Mouse (Mus musculus) liver, embryonic 12.5 days (tissue): ENCODE measurements around the gene Arl3. TPM values are rescaled to one million over a fixed set of nuclear protein-coding genes. Genes with fewer than 3 reads are reported as not detected.
A peak's percentile ranks its signal among the peaks of the same experiment; 100 is the strongest.

ENCODE experiments used
- ATAC-seq: fragments of 200-750 bp; cut with Nextera tagmentation; 2 replicates; pipeline ENCODE4 v1.8.0; 2017; ENCODE audit warnings: moderate number of reproducible peaks, mild to moderate bottlenecking, moderate library complexity
- H3K27ac ChIP-seq: fragments of 300-500 bp; sonication (generic); 2 replicates; pipeline ENCODE4 v1.5.1; 2016; ENCODE audit warnings: mild to moderate bottlenecking
- H3K27me3 ChIP-seq: fragments of 300-500 bp; sonication (generic); replicated peaks from 2 replicates; pipeline ENCODE4 v1.6.1; 2016; ENCODE audit warnings: mild to moderate bottlenecking, moderate library complexity
- H3K36me3 ChIP-seq: fragments of 300-500 bp; sonication (generic); 2 replicates; pipeline ENCODE4 v1.6.1; 2016; ENCODE audit warnings: mild to moderate bottlenecking, moderate library complexity
- H3K4me1 ChIP-seq: fragments of 300-500 bp; sonication (generic); 2 replicates; pipeline ENCODE4 v1.6.1; 2016
- H3K4me2 ChIP-seq: fragments of 300-500 bp; sonication (generic); 2 replicates; pipeline ENCODE4 v1.6.1; 2016; ENCODE audit warnings: mild to moderate bottlenecking, moderate library complexity
- H3K4me3 ChIP-seq: fragments of 300-500 bp; sonication (generic); 2 replicates; pipeline ENCODE4 v1.5.1; 2016; ENCODE audit warnings: mild to moderate bottlenecking, moderate library complexity
- H3K9ac ChIP-seq: fragments of 300-500 bp; sonication (generic); 2 replicates; pipeline ENCODE4 v1.6.1; 2016; ENCODE audit warnings: mild to moderate bottlenecking, moderate library complexity
- H3K9me3 ChIP-seq: fragments of 300-500 bp; sonication (generic); replicated peaks from 2 replicates; pipeline ENCODE4 v1.6.1; 2016; ENCODE audit warnings: mild to moderate bottlenecking, moderate library complexity
- WGBS: fragments of 180-500 bp; shearing (Covaris S2); methylation state at CpG from one replicate; pipeline ENCODE4 v1.1.7; 2016; ENCODE audit not compliant: insufficient replicate concordance; 5-methylcytosine and 5-hydroxymethylcytosine counted together
- polyA plus RNA-seq: library from polyadenylated mRNA; unstranded; fragments of >200 nt; fragmentation: Nextera tagmentation; extraction: Ambion mirVana; gene quantifications from 2 replicates; pipeline ENCODE4 v1.2.1, GENCODE M21; 2016

The Arl3 gene
- polyA plus RNA-seq, 1 experiment from 2014 or later, result 37.2 TPM

DNA sequence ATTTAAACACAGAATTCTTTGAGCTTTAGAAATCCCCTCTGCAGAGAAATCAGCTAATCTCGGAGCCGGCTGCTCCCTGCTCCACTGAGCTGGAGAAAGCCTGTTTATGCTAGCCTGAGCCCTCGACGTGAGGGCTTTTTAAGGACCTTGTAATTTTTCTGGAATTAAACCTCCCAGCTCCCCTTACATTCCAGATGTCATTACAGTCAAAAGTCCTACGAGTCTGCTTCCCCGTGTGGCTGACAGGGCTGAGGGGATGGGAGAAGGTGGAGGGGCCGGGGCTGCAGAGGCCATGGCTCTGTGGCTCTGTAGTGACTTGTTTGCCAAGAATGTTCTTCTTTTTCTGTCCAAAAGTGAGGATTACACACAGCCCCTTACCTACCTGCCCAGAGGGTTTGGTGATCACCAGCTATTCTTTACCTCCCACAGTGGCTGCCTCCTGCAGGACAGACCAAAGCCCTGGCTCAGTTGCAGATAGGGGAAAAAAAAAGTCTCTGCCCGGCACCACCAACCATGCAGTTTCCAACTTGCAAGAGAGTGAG lies 42.5 kb downstream of the Arl3 start:
- no peak overlapping the region for H3K4me3 ChIP-seq
- peaks cover 68% of the 10 kb centered on the region for H3K4me1 ChIP-seq
- H3K9ac ChIP-seq, result no peak overlapping the region
- H3K9me3 ChIP-seq, result no peaks in the 10 kb centered on the region
- no peaks in the 10 kb centered on the region for H3K36me3 ChIP-seq
- no peak overlapping the region for H3K27ac ChIP-seq
- peaks cover 24% of the 10 kb centered on the region for H3K27me3 ChIP-seq
- H3K4me2 ChIP-seq, result no peak overlapping the region
- 47% methylated on average over 8 of the region's 8 CpGs for WGBS
- no peak for ATAC-seq

DNA sequence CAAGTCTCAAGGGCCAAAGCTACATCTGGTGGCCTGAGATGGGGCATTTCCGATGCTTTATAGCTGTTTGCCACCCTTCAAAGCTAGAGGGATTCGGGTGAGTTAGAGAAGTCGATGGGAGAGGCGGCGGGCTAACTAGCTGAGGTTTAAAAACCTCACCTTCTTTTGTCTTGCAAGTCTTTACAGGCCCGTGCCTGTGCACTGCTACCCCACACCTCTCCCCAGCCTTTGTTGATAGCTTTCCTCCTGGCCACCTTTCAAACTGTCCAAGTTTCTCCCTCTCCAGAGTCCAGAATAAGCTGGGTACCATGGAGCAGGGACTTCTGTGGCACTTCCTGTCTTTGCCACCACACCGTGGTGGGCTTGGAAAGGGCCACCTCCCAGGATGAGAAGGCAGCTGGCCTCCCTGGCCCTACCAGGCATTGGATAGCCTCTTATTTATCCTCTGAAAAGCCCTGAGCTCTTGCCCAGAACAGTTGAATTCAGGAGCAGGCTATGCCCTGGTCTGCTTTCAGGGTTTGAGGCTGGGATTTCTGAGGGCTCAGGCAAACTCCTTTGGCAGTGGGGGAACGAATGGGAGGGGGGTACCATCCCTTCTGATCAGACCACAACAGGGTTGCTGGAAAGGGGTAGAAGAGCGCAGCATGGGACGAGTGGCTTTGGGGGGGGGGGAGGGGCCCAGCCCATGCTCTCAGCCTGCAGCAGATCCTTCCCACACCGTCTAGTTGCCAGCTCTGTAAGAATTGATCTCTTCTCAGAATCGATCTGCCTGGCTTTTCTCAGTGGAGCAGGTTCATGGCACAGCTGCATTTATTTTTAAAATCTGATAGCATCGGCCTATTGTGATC lies 43.2 kb downstream of the Arl3 start:
- H3K9me3 ChIP-seq, result no peaks in the 10 kb centered on the region
- H3K36me3 ChIP-seq, result no peaks in the 10 kb centered on the region
- H3K4me3 ChIP-seq, result no peak overlapping the region
- peaks cover 26% of the 10 kb centered on the region for H3K27me3 ChIP-seq
- 33% methylated on average over 13 of the region's 13 CpGs for WGBS
- 0 out of 2 replicates have a peak overlapping the region, but pooled peaks have one; percentile 12 for H3K9ac ChIP-seq
- no peak for ATAC-seq
- H3K4me1 ChIP-seq, result peaks cover 71% of the 10 kb centered on the region
- peak overlapping the region; percentile 74; the same call in 1 of the 2 replicates for H3K4me2 ChIP-seq
- H3K27ac ChIP-seq, result 0 out of 2 replicates have a peak overlapping the region, but pooled peaks have one; percentile 46

DNA sequence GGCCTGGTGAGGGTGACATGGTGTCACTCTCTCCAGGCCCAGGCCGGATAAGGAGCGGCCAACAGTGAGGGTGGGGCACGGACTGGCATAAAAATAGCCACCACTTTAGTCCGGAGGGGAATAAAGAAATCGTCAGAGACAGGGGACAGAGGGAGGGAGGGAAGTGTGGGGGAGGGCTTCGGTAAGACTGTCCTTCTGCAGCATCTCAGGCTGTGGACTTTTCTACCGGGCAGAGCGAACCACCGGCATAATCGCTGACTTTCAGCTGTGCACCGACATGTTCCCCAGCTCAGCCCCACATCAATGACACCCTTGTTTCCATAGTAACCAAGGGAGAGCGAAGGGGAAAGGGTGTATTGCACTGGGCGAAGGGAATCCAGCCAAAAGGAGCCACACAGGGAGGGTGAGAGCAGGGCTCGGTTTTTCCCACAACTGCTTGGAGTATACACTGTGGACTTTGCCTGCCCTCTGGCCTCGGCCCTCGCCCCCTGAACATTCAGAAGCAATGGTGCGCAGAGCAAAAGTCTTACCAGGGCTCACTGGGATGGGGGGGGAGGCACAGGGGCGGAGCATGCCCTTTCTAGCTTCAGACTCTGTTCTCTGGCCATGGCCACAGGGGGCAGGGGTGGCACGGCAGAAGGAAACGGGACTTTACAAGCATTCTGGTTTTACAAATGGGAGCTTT lies 44.3 kb downstream of the Arl3 start:
- 3% methylated on average over 20 of the region's 20 CpGs for WGBS
- peak overlapping the region; percentile 74 for H3K4me2 ChIP-seq
- no peaks in the 10 kb centered on the region for H3K9me3 ChIP-seq
- H3K36me3 ChIP-seq, result no peaks in the 10 kb centered on the region
- H3K4me1 ChIP-seq, result peaks cover 78% of the 10 kb centered on the region
- peak overlapping the region; percentile 43 for H3K4me3 ChIP-seq
- ATAC-seq, result peak; percentile 63
- H3K27me3 ChIP-seq, result peaks cover 37% of the 10 kb centered on the region
- 0 out of 2 replicates have a peak overlapping the region, but pooled peaks have one; percentile 46 for H3K27ac ChIP-seq
- peak overlapping the region; percentile 55 for H3K9ac ChIP-seq

DNA sequence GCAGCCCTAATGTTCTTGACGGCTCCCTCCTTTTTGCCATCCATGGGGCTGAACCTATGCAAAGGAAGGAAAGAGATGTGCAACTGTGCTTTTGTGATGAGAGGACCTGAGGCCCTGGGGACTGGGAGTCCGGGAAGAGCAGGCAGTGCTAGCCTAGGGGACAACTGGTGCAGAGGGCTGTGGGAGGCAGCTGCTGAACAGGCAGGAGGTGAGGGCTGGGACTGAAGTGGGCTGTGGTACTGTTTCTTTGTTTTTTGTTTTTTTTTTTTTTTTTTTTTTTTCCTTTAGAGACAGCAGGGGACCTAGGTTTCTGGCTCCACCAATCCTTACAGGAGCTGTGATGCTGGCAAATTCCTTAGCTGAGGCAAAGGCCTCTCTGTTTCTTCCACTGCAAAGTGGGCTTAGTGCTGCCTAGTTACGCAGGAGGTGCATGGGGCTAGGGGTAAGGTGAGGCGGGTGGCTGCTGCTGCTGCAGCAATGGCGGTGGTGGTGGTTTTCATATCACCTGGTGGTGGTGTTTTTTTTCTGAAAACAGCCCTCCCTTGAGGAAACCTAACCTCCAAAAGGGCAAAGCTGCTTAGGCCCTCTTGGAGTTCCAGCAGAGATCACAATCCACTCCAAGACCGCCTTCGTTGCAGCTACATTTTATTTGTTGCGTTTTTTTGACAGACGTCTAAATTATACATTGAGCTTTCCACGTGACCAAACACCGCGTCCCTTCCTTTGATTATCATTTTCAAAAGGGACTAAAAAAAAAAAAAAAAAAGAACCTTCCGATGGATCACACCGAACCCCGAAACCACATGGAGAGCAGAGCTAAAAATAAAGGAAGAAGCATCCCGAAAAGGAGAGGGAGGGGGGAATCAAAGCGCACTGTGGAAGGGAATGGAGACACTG lies 45.1 kb downstream of the Arl3 start:
- Histone ChIP-seq H3K9ac (no peak overlapping the region; the same call in 1 of the 2 replicates), H3K4me2 (peak overlapping the region; percentile 74), H3K36me3 (no peaks in the 10 kb centered on the region), H3K27ac (no peak overlapping the region), H3K4me1 (peaks cover 80% of the 10 kb centered on the region), H3K4me3 (peak overlapping the region; percentile 43), H3K27me3 (peaks cover 45% of the 10 kb centered on the region), H3K9me3 (no peaks in the 10 kb centered on the region)
- 31% methylated on average over 17 of the region's 17 CpGs for WGBS
- no peak for ATAC-seq

DNA sequence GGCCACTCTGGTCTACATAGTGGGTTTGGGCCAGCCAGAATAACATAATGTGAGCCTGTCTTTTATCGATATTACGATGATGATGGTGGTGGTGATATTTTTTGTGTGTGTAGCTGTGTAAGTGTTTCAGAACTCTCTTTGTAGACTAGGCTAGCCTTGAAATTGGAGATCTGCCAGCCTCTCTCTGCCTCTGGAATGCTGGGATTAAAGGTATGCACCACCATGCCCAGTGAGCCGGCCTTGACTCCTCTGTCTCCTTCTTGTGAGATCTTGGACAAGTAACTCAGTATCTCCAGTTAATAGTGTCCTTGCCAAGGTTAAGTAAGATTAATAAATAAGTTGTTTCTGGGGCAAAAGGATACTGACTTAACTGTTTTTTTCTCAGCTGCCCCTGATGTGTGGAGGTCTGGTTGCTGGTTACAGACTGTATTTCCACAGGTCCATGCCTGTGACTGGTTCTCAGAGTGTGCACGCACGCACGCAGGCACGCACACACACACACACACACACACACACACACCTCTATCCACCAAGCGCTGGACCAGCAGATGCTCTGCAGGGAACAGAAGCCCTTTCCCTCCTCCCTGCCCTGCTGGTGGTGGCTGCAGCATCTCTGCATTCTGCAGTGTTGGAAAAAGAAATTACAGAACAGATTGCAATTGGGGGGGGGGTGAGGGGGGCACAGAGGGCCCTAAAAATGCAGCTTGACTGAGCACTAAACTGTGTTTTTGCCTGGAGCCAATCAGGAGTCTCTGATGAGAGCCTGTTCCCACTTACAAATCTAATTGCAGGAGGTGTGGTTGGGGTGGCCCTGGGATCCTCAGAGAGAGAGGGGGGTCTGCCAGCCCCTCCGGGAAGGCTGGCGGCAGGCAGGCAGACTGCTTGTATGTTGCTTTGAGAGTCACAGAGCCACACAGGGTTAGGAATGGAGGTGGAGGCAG lies 47.0 kb downstream of the Arl3 start:
- no peak for ATAC-seq
- H3K27ac ChIP-seq, result no peak overlapping the region
- H3K9ac ChIP-seq, result no peak overlapping the region
- WGBS, result 71% methylated on average over 10 of the region's 10 CpGs
- no peaks in the 10 kb centered on the region for H3K36me3 ChIP-seq
- peaks cover 46% of the 10 kb centered on the region for H3K27me3 ChIP-seq
- H3K4me3 ChIP-seq, result no peak overlapping the region
- no peak overlapping the region for H3K4me2 ChIP-seq
- H3K9me3 ChIP-seq, result no peaks in the 10 kb centered on the region
- peaks cover 79% of the 10 kb centered on the region for H3K4me1 ChIP-seq

DNA sequence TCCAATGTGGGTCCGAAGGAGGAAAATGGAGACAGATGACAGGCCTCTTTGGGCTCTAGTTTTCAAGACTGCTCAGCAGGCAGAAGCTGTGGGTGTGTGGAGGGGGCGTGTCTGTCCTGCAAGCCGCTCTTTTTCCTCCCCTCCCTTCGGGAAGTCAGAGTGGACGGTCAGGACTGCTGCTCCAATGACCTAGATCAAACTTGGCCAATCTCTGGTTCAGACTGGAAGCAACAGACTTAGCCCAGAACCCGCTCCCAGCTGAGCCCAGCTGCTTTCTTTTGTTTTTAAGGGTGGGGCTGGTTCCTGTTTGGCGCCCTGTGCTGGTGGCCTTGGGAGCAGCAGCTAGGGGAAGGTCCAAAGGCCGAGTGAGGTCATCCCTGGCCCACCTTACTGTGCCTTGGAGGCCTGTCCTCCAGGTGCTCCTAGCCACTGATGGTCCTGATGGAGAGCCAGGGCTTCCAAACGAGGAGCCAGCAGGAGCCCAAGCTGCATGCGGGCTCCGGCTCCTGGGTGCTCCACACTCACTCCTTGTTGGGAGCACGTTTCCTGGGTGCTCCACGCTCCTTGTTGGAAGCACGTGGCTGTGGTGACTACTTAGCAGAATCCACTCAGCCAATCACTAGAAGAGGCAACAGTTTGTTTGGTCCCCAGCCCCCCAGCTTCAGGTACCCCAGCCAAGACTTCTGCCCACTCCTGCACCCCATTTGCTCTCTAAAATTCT lies 48.2 kb downstream of the Arl3 start:
- peaks cover 70% of the 10 kb centered on the region for H3K4me1 ChIP-seq
- no peaks in the 10 kb centered on the region for H3K9me3 ChIP-seq
- H3K36me3 ChIP-seq, result no peaks in the 10 kb centered on the region
- peak overlapping the region; percentile 45 for H3K4me2 ChIP-seq
- WGBS, result 28% methylated on average over 14 of the region's 14 CpGs
- 0 out of 2 replicates have a peak overlapping the region, but pooled peaks have one; percentile 4 for H3K9ac ChIP-seq
- no peak overlapping the region; the same call in 1 of the 2 replicates for H3K4me3 ChIP-seq
- peak overlapping the region; percentile 47; the same call in 1 of the 2 replicates for H3K27ac ChIP-seq
- H3K27me3 ChIP-seq, result peaks cover 45% of the 10 kb centered on the region
- no peak for ATAC-seq

DNA sequence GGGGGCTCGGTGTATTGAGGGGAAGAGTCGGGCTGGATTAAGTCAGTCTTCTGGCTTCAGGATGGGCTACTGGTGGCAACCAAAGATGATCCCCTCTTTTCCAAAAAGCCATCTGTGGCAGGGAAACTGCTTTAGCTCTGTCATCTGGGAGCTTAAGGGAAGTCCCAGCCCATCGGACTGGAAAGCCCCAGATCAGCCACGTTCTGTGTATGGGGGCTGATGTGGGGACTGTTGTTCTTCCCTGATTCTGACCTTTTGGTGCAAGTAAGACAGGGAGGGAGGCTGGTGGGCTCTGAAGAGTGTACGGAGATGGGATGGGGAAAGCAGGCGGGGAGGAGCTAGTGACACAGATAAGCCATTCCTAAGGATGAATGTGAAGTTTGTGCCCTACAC lies 48.9 kb downstream of the Arl3 start:
- Histone ChIP-seq H3K36me3 (no peaks in the 10 kb centered on the region), H3K9ac (0 out of 2 replicates have a peak overlapping the region, but pooled peaks have one; percentile 4), H3K27ac (0 out of 2 replicates have a peak overlapping the region, but pooled peaks have one; percentile 47), H3K27me3 (peaks cover 39% of the 10 kb centered on the region), H3K4me2 (peak overlapping the region; percentile 45), H3K4me3 (no peak overlapping the region), H3K9me3 (no peaks in the 10 kb centered on the region), H3K4me1 (peaks cover 70% of the 10 kb centered on the region)
- WGBS, result 20% methylated on average over 6 of the region's 6 CpGs
- no peak for ATAC-seq

DNA sequence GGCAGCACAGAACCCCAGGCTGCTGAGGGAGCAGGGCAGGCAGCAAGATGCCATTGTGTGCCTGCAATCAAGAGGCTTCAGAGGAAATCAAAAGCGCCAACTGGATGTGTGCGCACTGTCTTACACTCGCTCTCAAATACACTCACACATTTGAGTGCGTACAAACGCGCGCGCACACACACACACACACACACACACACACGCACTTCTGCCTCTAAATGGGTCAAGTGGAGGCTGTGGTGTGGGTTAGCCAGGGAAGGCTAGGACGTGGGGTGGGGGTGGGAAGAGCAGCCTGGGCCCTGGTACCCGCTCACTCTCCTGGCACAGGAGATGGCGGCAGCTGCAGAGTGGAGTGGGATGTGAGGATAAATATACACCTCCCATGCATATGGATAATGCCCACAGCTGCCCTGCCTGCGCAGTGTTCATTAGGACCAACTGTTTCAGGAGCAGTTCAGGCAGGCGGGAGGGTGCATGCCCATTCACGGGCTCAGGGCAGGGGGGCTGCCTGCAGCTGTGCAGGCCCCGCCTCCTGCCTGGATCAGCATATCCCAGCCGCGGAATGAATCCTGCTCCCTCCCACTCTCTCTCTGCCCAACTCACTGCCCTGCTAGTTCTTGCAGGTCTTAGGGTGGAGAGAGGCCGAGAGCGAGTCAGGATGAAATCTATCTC lies 49.4 kb downstream of the Arl3 start:
- Histone ChIP-seq H3K27me3 (peaks cover 38% of the 10 kb centered on the region), H3K9me3 (no peaks in the 10 kb centered on the region), H3K4me1 (peaks cover 70% of the 10 kb centered on the region), H3K27ac (peak overlapping the region; percentile 36; the same call in 1 of the 2 replicates), H3K4me2 (peak overlapping the region; percentile 45), H3K9ac (no peak overlapping the region; the same call in 1 of the 2 replicates), H3K4me3 (no peak overlapping the region), H3K36me3 (no peaks in the 10 kb centered on the region)
- ATAC-seq, result peak; percentile 28; the same call in 1 of the 2 replicates
- WGBS, result 24% methylated on average over 20 of the region's 20 CpGs

DNA sequence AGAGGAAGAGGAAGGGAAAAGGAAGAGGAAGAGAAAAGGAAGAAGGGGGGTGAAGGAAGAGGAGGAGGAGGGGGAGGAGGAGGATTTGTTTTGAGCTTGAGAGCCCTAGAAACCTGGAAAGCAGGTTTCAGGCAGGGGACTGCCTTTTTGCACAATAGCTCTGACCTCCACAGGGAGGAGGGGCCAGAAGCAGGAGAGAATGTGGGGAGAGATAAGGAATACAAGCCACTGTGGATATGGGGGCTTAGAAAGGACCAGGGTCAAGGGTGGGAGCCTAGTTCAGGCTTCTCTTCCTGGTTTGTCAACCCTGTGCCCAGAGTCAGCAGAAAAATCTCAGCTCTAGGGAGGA lies 49.9 kb downstream of the Arl3 start:
- no peak for ATAC-seq
- H3K4me1 ChIP-seq, result peaks cover 70% of the 10 kb centered on the region
- H3K9ac ChIP-seq, result no peak overlapping the region; the same call in 1 of the 2 replicates
- H3K4me2 ChIP-seq, result peak overlapping the region; percentile 45
- H3K9me3 ChIP-seq, result no peaks in the 10 kb centered on the region
- no peak overlapping the region for H3K4me3 ChIP-seq
- peak overlapping the region; percentile 36; the same call in 1 of the 2 replicates for H3K27ac ChIP-seq
- peaks cover 41% of the 10 kb centered on the region for H3K27me3 ChIP-seq
- no peaks in the 10 kb centered on the region for H3K36me3 ChIP-seq
